Mouse (Mus musculus) small intestine, adult 2 months (tissue): ENCODE data around the gene Entpd3. TPM values are rescaled to one million over a fixed set of nuclear protein-coding genes. Genes with fewer than 3 reads are reported as not detected.

ENCODE experiments used
- H3K27ac ChIP-seq: fragments of 200-500 bp; 2 replicates; pipeline ENCODE4 v1.5.1; 2012; ENCODE audit warnings: low read depth, low read length, control low read depth, inconsistent platforms; ENCODE audit not compliant: insufficient read depth
- H3K27me3 ChIP-seq: fragments of 200-500 bp; 2 replicates; pipeline ENCODE4 v1.6.1; 2012; ENCODE audit warnings: mild to moderate bottlenecking, moderate library complexity, low read length, inconsistent platforms; ENCODE audit not compliant: control insufficient read depth, insufficient read depth
- H3K36me3 ChIP-seq: fragments of 200-500 bp; 2 replicates; pipeline ENCODE4 v1.6.1; 2012; ENCODE audit warnings: mild to moderate bottlenecking, low read length, control low read depth, inconsistent platforms; ENCODE audit not compliant: control insufficient read depth, insufficient read depth
- H3K4me1 ChIP-seq: fragments of 200-500 bp; 2 replicates; pipeline ENCODE4 v1.6.1; 2012; ENCODE audit warnings: low read length, inconsistent platforms, mixed read lengths; ENCODE audit not compliant: control insufficient read depth, insufficient read depth, insufficient read length
- H3K4me3 ChIP-seq: fragments of 200-500 bp; 2 replicates; pipeline ENCODE4 v1.5.1; 2012; ENCODE audit warnings: low read depth, mild to moderate bottlenecking, control low read depth, inconsistent platforms, low read length, moderate library complexity
- CTCF ChIP-seq: fragments of 200-500 bp; IDR thresholded peaks from 2 replicates; pipeline ENCODE4 v1.5.1; 2012; ENCODE audit warnings: low read depth, mild to moderate bottlenecking, control low read depth, inconsistent platforms, low read length, moderate library complexity, mixed read lengths; ENCODE audit not compliant: insufficient replicate concordance, insufficient read length; ENCODE audit errors: extremely low read depth
- POLR2A ChIP-seq: fragments of 200-500 bp; IDR thresholded peaks from 2 replicates; pipeline ENCODE4 v1.6.1; 2012; ENCODE audit warnings: low read depth, mild to moderate bottlenecking, control low read depth, inconsistent platforms, low read length, moderate library complexity
- WGBS: fragments of 180-500 bp; shearing (Covaris S2); methylation state at CpG from one replicate; pipeline ENCODE4 v1.1.7; 2018; 5-methylcytosine and 5-hydroxymethylcytosine counted together
- polyA plus RNA-seq: library from polyadenylated mRNA; depleted of rRNA; stranded (reverse); fragments of >200 nt; gene quantifications from 2 replicates; pipeline ENCODE4 v1.2.3, GENCODE M21; 2012

The Entpd3 gene
- polyA plus RNA-seq, 1 experiment, result 1.2 TPM

GRCm38 (mm10) chr9:120594839-120595238 is 55.2 kb downstream of the Entpd3 start:
- H3K4me1 ChIP-seq, result no peaks in the 10 kb centered on the region
- H3K27me3 ChIP-seq, result no peaks in the 10 kb centered on the region
- H3K4me3 ChIP-seq, result no peak overlapping the region
- TF ChIP-seq POLR2A (no peak), CTCF (no peak)
- H3K36me3 ChIP-seq, result no peaks in the 10 kb centered on the region
- WGBS, result 72% methylated on average over 6 of the region's 6 CpGs
- no peak overlapping the region for H3K27ac ChIP-seq

GRCm38 (mm10) chr9:120595306-120595705 is 55.7 kb downstream of the Entpd3 start:
- Histone ChIP-seq H3K27me3 (no peaks in the 10 kb centered on the region), H3K4me1 (no peaks in the 10 kb centered on the region), H3K27ac (no peak overlapping the region), H3K36me3 (no peaks in the 10 kb centered on the region), H3K4me3 (no peak overlapping the region)
- TF ChIP-seq POLR2A, result no peak
- TF ChIP-seq CTCF, result no peak
- 70% methylated on average over 4 of the region's 4 CpGs for WGBS

GRCm38 (mm10) chr9:120601488-120602171 is 62.0 kb downstream of the Entpd3 start:
- H3K36me3 ChIP-seq, result no peaks in the 10 kb centered on the region
- H3K27ac ChIP-seq, result peak overlapping the region; percentile 23; the same call in 1 of the 2 replicates
- H3K4me3 ChIP-seq, result peak overlapping the region; percentile 52
- WGBS, result 6% methylated on average over 17 of the region's 17 CpGs
- peaks cover 3% of the 10 kb centered on the region; the same call in 1 of the 2 replicates for H3K4me1 ChIP-seq
- H3K27me3 ChIP-seq, result no peaks in the 10 kb centered on the region
- TF ChIP-seq CTCF (peak; percentile 96; the same call in 1 of the 2 replicates), POLR2A (peak; percentile 15; the same call in 1 of the 2 replicates)

- WGBS, result 42% methylated on average over 17 of the region's 17 CpGs
- no peaks in the 10 kb centered on the region for H3K27me3 ChIP-seq
- peaks cover 3% of the 10 kb centered on the region; the same call in 1 of the 2 replicates for H3K4me1 ChIP-seq
- peak overlapping the region; percentile 52 for H3K4me3 ChIP-seq
- TF ChIP-seq POLR2A (no peak), CTCF (no peak)
- H3K36me3 ChIP-seq, result no peaks in the 10 kb centered on the region
- no peak overlapping the region for H3K27ac ChIP-seq
Measured at GRCm38 (mm10) chr9:120602172-120602838, 62.7 kb downstream of the Entpd3 start.

- Histone ChIP-seq H3K4me1 (peaks cover 3% of the 10 kb centered on the region; the same call in 1 of the 2 replicates), H3K4me3 (no peak overlapping the region), H3K36me3 (no peaks in the 10 kb centered on the region), H3K27me3 (no peaks in the 10 kb centered on the region), H3K27ac (no peak overlapping the region)
- 22% methylated on average over 23 of the region's 23 CpGs for WGBS
- peak; percentile 90 for TF ChIP-seq CTCF
- no peak for TF ChIP-seq POLR2A
Measured at GRCm38 (mm10) chr9:120602839-120603511, 63.4 kb downstream of the Entpd3 start.

GRCm38 (mm10) chr9:120603512-120603908 is 63.9 kb downstream of the Entpd3 start:
- Histone ChIP-seq H3K27ac (no peak overlapping the region), H3K4me3 (no peak overlapping the region), H3K27me3 (no peaks in the 10 kb centered on the region), H3K4me1 (peaks cover 3% of the 10 kb centered on the region; the same call in 1 of the 2 replicates), H3K36me3 (no peaks in the 10 kb centered on the region)
- no peak for TF ChIP-seq POLR2A
- TF ChIP-seq CTCF, result no peak
- WGBS, result 82% methylated on average over 10 of the region's 10 CpGs

GRCm38 (mm10) chr9:120603956-120604355 is 64.3 kb downstream of the Entpd3 start:
- no peaks in the 10 kb centered on the region for H3K36me3 ChIP-seq
- no peak for TF ChIP-seq POLR2A
- TF ChIP-seq CTCF, result no peak
- 80% methylated on average over 12 of the region's 12 CpGs for WGBS

More at GRCm38 (mm10) chr9:120603956-120604355, 64.3 kb downstream of the Entpd3 start:
- Histone ChIP-seq H3K27ac (no peak overlapping the region), H3K27me3 (no peaks in the 10 kb centered on the region), H3K4me3 (no peak overlapping the region), H3K4me1 (peaks cover 3% of the 10 kb centered on the region; the same call in 1 of the 2 replicates)
